In genomic region chr2:30128789-30129188, GRCm38 (mm10) we compare ENCODE assay signal across 10 mouse cellular contexts. TPM values are rescaled to one million over a fixed set of nuclear protein-coding genes. Genes with fewer than 3 reads are reported as not detected.
DNase-seq lines count a peak whose midpoint lies in the region; TF ChIP-seq lines count a peak whose summit lies in the region.
"Had no signal": no experiment of that assay in that cellular context is flagged by ENCODE, and none has a peak within 500 bp of the region (broad histone marks: within the 10 kb centered on the region; RNA-seq: fewer than 3 reads in every experiment).

No protein-coding gene starts in this region.

- TF ChIP-seq CTCF in left cerebral cortex, adult 2 months (IDR thresholded peaks at IDR 0.05) = peak; percentile 87

- H3K4me3 ChIP-seq in left cerebral cortex, adult 2 months = no peak overlapping the region
- H3K4me3 ChIP-seq: heart, embryonic 15.5 days; midbrain, embryonic 12.5 days had no signal

- peak; percentile 79 for DNase-seq in cerebellum, adult 9-10 months
- DNase-seq in cerebellum, adult 11 months = no peak
- DNase-seq in left cerebral cortex, adult 2 months (ENCODE audit: extremely low spot score in 1 of 2, low spot score in 2 of 2) = no peak
- no peak for DNase-seq in left cerebral cortex, adult 18-20 months (ENCODE audit: low spot score in 2 of 2)
- DNase-seq in MEL-GATA-1-ER (ENCODE audit: extremely low read depth, low read depth) = peak; percentile 56
- peak; percentile 64 to 66 for DNase-seq in kidney, postnatal 36 days
- no peak for DNase-seq in gastrocnemius, adult 8-10 months (ENCODE audit: low spot score in 2 of 2)
- no peak for DNase-seq in urinary bladder, adult 2 months (ENCODE audit: low spot score)

- H3K27ac ChIP-seq in left cerebral cortex, adult 2 months = no peak overlapping the region
- H3K27ac ChIP-seq: heart, embryonic 15.5 days; midbrain, embryonic 12.5 days had no signal

- intact Hi-C loops in left cerebral cortex, adult 2 months (cut with DNase I) = no loop called here

RNA-seq across cellular contexts. Expression of gene Zer1, which starts 4.4 kb away (rescaled TPM):
- total RNA-seq in left cerebral cortex, adult 2 months (2021) = 100 to 1,000 TPM; 163 to 171 TPM
- 100 to 1,000 TPM; 146 to 156 TPM for total RNA-seq in left cerebral cortex, adult 18-20 months (2021)
- 10 to 100 TPM; 23.5 to 24.8 (median 24.3) TPM for total RNA-seq in gastrocnemius, adult 8-10 months (2022)
- 46.2 and 46.5 TPM in 2 replicates for polyA plus RNA-seq in urinary bladder, adult 2 months (2012; rRNA removed)

RNA-seq across cellular contexts. Expression of gene Tbc1d13, which starts 4.8 kb away (rescaled TPM):
- total RNA-seq in left cerebral cortex, adult 2 months (2021) = 10 to 100 TPM; 49.6 to 53.3 TPM
- total RNA-seq in left cerebral cortex, adult 18-20 months (2021) = 10 to 100 TPM; 43.7 to 50.5 TPM
- total RNA-seq in gastrocnemius, adult 8-10 months (2022) = 10 to 100 TPM; 11.1 to 13.9 (median 11.2) TPM
- polyA plus RNA-seq in urinary bladder, adult 2 months (2012; rRNA removed) = 29.2 and 29.5 TPM in 2 replicates

RNA-seq across cellular contexts. Expression of gene Zdhhc12, which starts 35.3 kb away (rescaled TPM):
- 1 to 10 TPM; 5.4 to 7.0 TPM for total RNA-seq in left cerebral cortex, adult 2 months (2021)
- 1 to 10 TPM; 6.1 to 6.7 TPM for total RNA-seq in left cerebral cortex, adult 18-20 months (2021)
- 1 to 10 TPM; 3.1 to 3.9 (median 3.4) TPM for total RNA-seq in gastrocnemius, adult 8-10 months (2022)
- 31.5 and 40.7 TPM in 2 replicates for polyA plus RNA-seq in urinary bladder, adult 2 months (2012; rRNA removed)

RNA-seq across cellular contexts. Expression of gene Endog, which starts 42.5 kb away (rescaled TPM):
- total RNA-seq in left cerebral cortex, adult 2 months (2021) = 10 to 100 TPM; 20.9 to 21.4 TPM
- total RNA-seq in left cerebral cortex, adult 18-20 months (2021) = 10 to 100 TPM; 19.3 to 23.3 TPM
- 10 to 100 TPM; 50.3 to 59.4 (median 56.9) TPM for total RNA-seq in gastrocnemius, adult 8-10 months (2022)
- polyA plus RNA-seq in urinary bladder, adult 2 months (2012; rRNA removed) = 26.0 and 26.4 TPM in 2 replicates

RNA-seq across cellular contexts. Expression of gene Spout1, which starts 49.5 kb away (rescaled TPM):
- total RNA-seq in left cerebral cortex, adult 2 months (2021) = 10 to 100 TPM; 36.6 to 38.4 TPM
- total RNA-seq in left cerebral cortex, adult 18-20 months (2021) = 10 to 100 TPM; 32.5 to 33.9 TPM
- 1 to 10 TPM; 3.4 to 5.1 (median 4.3) TPM for total RNA-seq in gastrocnemius, adult 8-10 months (2022)
- 25.0 and 26.9 TPM in 2 replicates for polyA plus RNA-seq in urinary bladder, adult 2 months (2012; rRNA removed)

Comparison
In these comparisons a context has a peak if more than half of its experiments do, and no peak if none do; other contexts are left out.
1. DNase-seq: peak in cerebellum, adult 9-10 months (single experiment), MEL-GATA-1-ER (single experiment) and kidney, postnatal 36 days (2 of 2); none in cerebellum, adult 11 months (single experiment), left cerebral cortex, adult 2 months (0 of 2), left cerebral cortex, adult 18-20 months (0 of 2), gastrocnemius, adult 8-10 months (0 of 2) and urinary bladder, adult 2 months (single experiment).
2. RNA of gene Zer1, which starts 4.4 kb away (total RNA-seq): 163 to 171 TPM in left cerebral cortex, adult 2 months and 146 to 156 TPM in left cerebral cortex, adult 18-20 months; 23.5 to 24.8 TPM in gastrocnemius, adult 8-10 months; every median in the first group is over 4 times any median in the second.